Mouse (Mus musculus): Measurements from ENCODE around the gene Pcsk1n. TPM values are rescaled to one million over a fixed set of nuclear protein-coding genes. Genes with fewer than 3 reads are reported as not detected.

Gene Pcsk1n
- polyA plus RNA-seq, 1 experiment from 2014 or later, result 151 TPM

GRCm38 (mm10) chrX:7936874-7937273 lies 17.3 kb downstream of the Pcsk1n start:
- no peak overlapping the region for H3K4me2 ChIP-seq (ENCODE audit: low read length)
- WGBS, result 55% methylated on average over 10 of the region's 11 CpGs
- H3K4me3 ChIP-seq (replicated peaks; ENCODE audit: low read length), result no peak overlapping the region
- ATAC-seq, result no peak
- H3K9me3 ChIP-seq (ENCODE audit: control insufficient read depth, low read length), result no peaks in the 10 kb centered on the region
- no peaks in the 10 kb centered on the region for H3K4me1 ChIP-seq (replicated peaks; ENCODE audit: control insufficient read depth, insufficient read depth, low read length)
- H3K27ac ChIP-seq (ENCODE audit: low read length), result no peak overlapping the region
- H3K36me3 ChIP-seq (ENCODE audit: control insufficient read depth, insufficient read depth), result no peaks in the 10 kb centered on the region; the same call in 1 of the 2 replicates
- H3K9ac ChIP-seq (replicated peaks; ENCODE audit: low read depth, low read length), result no peak overlapping the region
- no peaks in the 10 kb centered on the region for H3K27me3 ChIP-seq (replicated peaks; ENCODE audit: control insufficient read depth, insufficient read depth, low read length)

- Histone ChIP-seq H3K36me3 (ENCODE audit: control insufficient read depth, insufficient read depth) (no peaks in the 10 kb centered on the region; the same call in 1 of the 2 replicates), H3K27ac (ENCODE audit: low read length) (no peak overlapping the region), H3K4me1 (replicated peaks; ENCODE audit: control insufficient read depth, insufficient read depth, low read length) (no peaks in the 10 kb centered on the region), H3K9me3 (ENCODE audit: control insufficient read depth, low read length) (no peaks in the 10 kb centered on the region), H3K4me2 (ENCODE audit: low read length) (no peak overlapping the region), H3K9ac (replicated peaks; ENCODE audit: low read depth, low read length) (no peak overlapping the region), H3K4me3 (replicated peaks; ENCODE audit: low read length) (no peak overlapping the region), H3K27me3 (replicated peaks; ENCODE audit: control insufficient read depth, insufficient read depth, low read length) (no peaks in the 10 kb centered on the region)
- ATAC-seq, result no peak
- WGBS, result 91% methylated on average over 5 of the region's 6 CpGs
These were observed 18.0 kb downstream of the Pcsk1n start for GRCm38 (mm10) chrX:7937667-7938066.

GRCm38 (mm10) chrX:7945618-7946017 lies 26.0 kb downstream of the Pcsk1n start:
- Histone ChIP-seq H3K36me3 (ENCODE audit: control insufficient read depth, insufficient read depth) (no peaks in the 10 kb centered on the region), H3K27me3 (replicated peaks; ENCODE audit: control insufficient read depth, insufficient read depth, low read length) (no peaks in the 10 kb centered on the region), H3K9me3 (ENCODE audit: control insufficient read depth, low read length) (no peaks in the 10 kb centered on the region), H3K4me3 (replicated peaks; ENCODE audit: low read length) (no peak overlapping the region), H3K9ac (replicated peaks; ENCODE audit: low read depth, low read length) (no peak overlapping the region), H3K4me1 (replicated peaks; ENCODE audit: control insufficient read depth, insufficient read depth, low read length) (peaks cover 6% of the 10 kb centered on the region), H3K27ac (ENCODE audit: low read length) (no peak overlapping the region), H3K4me2 (ENCODE audit: low read length) (no peak overlapping the region)
- WGBS, result 75% methylated on average over 8 of the region's 8 CpGs
- no peak for ATAC-seq

GRCm38 (mm10) chrX:7947108-7947899 lies 27.7 kb downstream of the Pcsk1n start, which contains the start of gene Hdac6:
Hdac6 (minus strand) TSS chrX:7947889.
- Histone ChIP-seq H3K4me2 (ENCODE audit: low read length) (peak within 1 kb of the TSS; percentile 54), H3K27me3 (replicated peaks; ENCODE audit: control insufficient read depth, insufficient read depth, low read length) (no peaks in the 10 kb centered on the region), H3K4me1 (replicated peaks; ENCODE audit: control insufficient read depth, insufficient read depth, low read length) (peaks cover 6% of the 10 kb centered on the region), H3K9ac (replicated peaks; ENCODE audit: low read depth, low read length) (peak within 1 kb of the TSS; percentile 65), H3K36me3 (ENCODE audit: control insufficient read depth, insufficient read depth) (no peaks in the 10 kb centered on the region), H3K9me3 (ENCODE audit: control insufficient read depth, low read length) (no peaks in the 10 kb centered on the region), H3K27ac (ENCODE audit: low read length) (peak within 1 kb of the TSS; percentile 66), H3K4me3 (replicated peaks; ENCODE audit: low read length) (peak within 1 kb of the TSS; percentile 58)
- WGBS, result 21% methylated on average over 34 of the region's 37 CpGs
- peak; percentile 45 for ATAC-seq

- no peaks in the 10 kb centered on the region for H3K27me3 ChIP-seq (replicated peaks; ENCODE audit: control insufficient read depth, insufficient read depth, low read length)
- H3K9me3 ChIP-seq (ENCODE audit: control insufficient read depth, low read length), result no peaks in the 10 kb centered on the region
- peak; percentile 99 for ATAC-seq
- H3K4me3 ChIP-seq (replicated peaks; ENCODE audit: low read length), result peak overlapping the region; percentile 58
- H3K27ac ChIP-seq (ENCODE audit: low read length), result peak overlapping the region; percentile 66
- H3K9ac ChIP-seq (replicated peaks; ENCODE audit: low read depth, low read length), result peak overlapping the region; percentile 53
- WGBS, result 17% methylated on average over 37 of the region's 38 CpGs
- peak overlapping the region; percentile 49 for H3K4me2 ChIP-seq (ENCODE audit: low read length)
- H3K4me1 ChIP-seq (replicated peaks; ENCODE audit: control insufficient read depth, insufficient read depth, low read length), result peaks cover 6% of the 10 kb centered on the region
- no peaks in the 10 kb centered on the region for H3K36me3 ChIP-seq (ENCODE audit: control insufficient read depth, insufficient read depth)
These were observed 28.4 kb downstream of the Pcsk1n start for GRCm38 (mm10) chrX:7947900-7948492.

- no peak overlapping the region for H3K4me2 ChIP-seq (ENCODE audit: low read length)
- H3K4me3 ChIP-seq (replicated peaks; ENCODE audit: low read length), result no peak overlapping the region
- ATAC-seq, result no peak
- H3K27ac ChIP-seq (ENCODE audit: low read length), result no peak overlapping the region
- H3K9me3 ChIP-seq (ENCODE audit: control insufficient read depth, low read length), result no peaks in the 10 kb centered on the region
- no peak overlapping the region for H3K9ac ChIP-seq (replicated peaks; ENCODE audit: low read depth, low read length)
- no peaks in the 10 kb centered on the region for H3K27me3 ChIP-seq (replicated peaks; ENCODE audit: control insufficient read depth, insufficient read depth, low read length)
- H3K4me1 ChIP-seq (replicated peaks; ENCODE audit: control insufficient read depth, insufficient read depth, low read length), result peaks cover 6% of the 10 kb centered on the region
- H3K36me3 ChIP-seq (ENCODE audit: control insufficient read depth, insufficient read depth), result no peaks in the 10 kb centered on the region
- WGBS, result 96% methylated on average over 7 of the region's 7 CpGs
These were observed 30.5 kb downstream of the Pcsk1n start for GRCm38 (mm10) chrX:7950091-7950490.

GRCm38 (mm10) chrX:7958868-7959267 lies 39.2 kb downstream of the Pcsk1n start:
- no peak for ATAC-seq
- Histone ChIP-seq H3K9ac (replicated peaks; ENCODE audit: low read depth, low read length) (no peak overlapping the region), H3K4me2 (ENCODE audit: low read length) (no peak overlapping the region), H3K4me3 (replicated peaks; ENCODE audit: low read length) (no peak overlapping the region), H3K27me3 (replicated peaks; ENCODE audit: control insufficient read depth, insufficient read depth, low read length) (no peaks in the 10 kb centered on the region), H3K4me1 (replicated peaks; ENCODE audit: control insufficient read depth, insufficient read depth, low read length) (no peaks in the 10 kb centered on the region), H3K36me3 (ENCODE audit: control insufficient read depth, insufficient read depth) (no peaks in the 10 kb centered on the region), H3K9me3 (ENCODE audit: control insufficient read depth, low read length) (no peaks in the 10 kb centered on the region), H3K27ac (ENCODE audit: low read length) (no peak overlapping the region)
- 93% methylated on average over 9 of the region's 9 CpGs for WGBS

- Histone ChIP-seq H3K4me1 (replicated peaks; ENCODE audit: control insufficient read depth, insufficient read depth, low read length) (no peaks in the 10 kb centered on the region), H3K36me3 (ENCODE audit: control insufficient read depth, insufficient read depth) (no peaks in the 10 kb centered on the region), H3K27me3 (replicated peaks; ENCODE audit: control insufficient read depth, insufficient read depth, low read length) (no peaks in the 10 kb centered on the region), H3K27ac (ENCODE audit: low read length) (no peak overlapping the region), H3K9me3 (ENCODE audit: control insufficient read depth, low read length) (no peaks in the 10 kb centered on the region), H3K9ac (replicated peaks; ENCODE audit: low read depth, low read length) (no peak overlapping the region), H3K4me3 (replicated peaks; ENCODE audit: low read length) (no peak overlapping the region), H3K4me2 (ENCODE audit: low read length) (no peak overlapping the region)
- no peak for ATAC-seq
- WGBS, result 81% methylated on average over 7 of the region's 7 CpGs
These were observed 44.4 kb downstream of the Pcsk1n start for GRCm38 (mm10) chrX:7963829-7964626.

- 77% methylated on average over 4 of the region's 4 CpGs for WGBS
- Histone ChIP-seq H3K4me3 (replicated peaks; ENCODE audit: low read length) (no peak overlapping the region), H3K4me2 (ENCODE audit: low read length) (no peak overlapping the region), H3K27ac (ENCODE audit: low read length) (no peak overlapping the region), H3K9me3 (ENCODE audit: control insufficient read depth, low read length) (no peaks in the 10 kb centered on the region), H3K36me3 (ENCODE audit: control insufficient read depth, insufficient read depth) (no peaks in the 10 kb centered on the region), H3K9ac (replicated peaks; ENCODE audit: low read depth, low read length) (no peak overlapping the region), H3K4me1 (replicated peaks; ENCODE audit: control insufficient read depth, insufficient read depth, low read length) (no peaks in the 10 kb centered on the region), H3K27me3 (replicated peaks; ENCODE audit: control insufficient read depth, insufficient read depth, low read length) (no peaks in the 10 kb centered on the region)
- ATAC-seq, result no peak
These were observed 46.5 kb downstream of the Pcsk1n start for GRCm38 (mm10) chrX:7966161-7966560.

Data from forebrain, embryonic 16.5 days (tissue).